Mouse (Mus musculus): ENCODE measurements around the gene Rps26. TPM values are rescaled to one million over a fixed set of nuclear protein-coding genes. Genes with fewer than 3 reads are reported as not detected.
"Not testable (repeated sequence)": the region's sequence is repeated elsewhere in the genome, so short reads cannot be mapped to it uniquely, and the experiment has no call there.

Rps26 gene
- total RNA-seq, 2 experiments from 2014 or later = 382 to 405 TPM

DNA sequence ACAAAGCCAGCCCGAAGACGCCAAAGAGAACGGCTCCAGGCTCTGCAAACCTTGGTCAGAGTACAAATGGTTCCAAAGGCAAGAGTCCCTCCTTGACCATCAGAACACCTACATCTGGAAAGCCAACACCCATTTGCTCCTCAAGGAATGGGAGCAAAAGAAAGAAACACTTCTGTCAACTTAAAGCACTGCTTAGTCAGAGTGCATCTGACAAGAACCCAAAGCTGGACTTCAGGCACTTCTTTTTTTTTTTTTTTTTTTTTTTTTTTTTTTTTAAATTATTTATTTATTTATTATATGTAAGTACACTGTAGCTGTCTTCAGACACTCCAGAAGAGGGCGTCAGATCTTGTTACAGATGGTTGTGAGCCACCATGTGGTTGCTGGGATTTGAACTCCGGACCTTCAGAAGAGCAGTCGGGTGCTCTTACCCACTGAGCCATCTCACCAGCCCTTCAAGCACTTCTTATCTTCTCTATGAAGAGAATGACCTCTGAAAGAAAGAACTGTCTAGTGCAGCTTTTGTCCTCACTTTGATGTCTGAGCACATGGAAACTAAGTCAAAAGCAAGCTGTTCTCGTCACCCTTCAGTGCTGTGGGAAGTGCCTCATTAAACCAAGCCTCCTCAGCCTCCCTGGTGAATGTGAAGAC lies 10.6 kb downstream of the Rps26 start:
- DNase-seq (ENCODE audit: extremely low spot score in 1 of 2, low spot score in 2 of 2); intact Hi-C loops (cut with DNase I): not testable (repeated sequence)

- DNase-seq (ENCODE audit: extremely low spot score in 1 of 2, low spot score in 2 of 2) = no peak
- intact Hi-C loops (cut with DNase I) = loop anchor here (5.0 kb wide), 1 partner anchor 48 kb away; the partner anchor contains the start of gene Pa2g4
Observed at GRCm38 (mm10) chr10:128614934-128615333, 11.6 kb downstream of the Rps26 start.

DNA sequence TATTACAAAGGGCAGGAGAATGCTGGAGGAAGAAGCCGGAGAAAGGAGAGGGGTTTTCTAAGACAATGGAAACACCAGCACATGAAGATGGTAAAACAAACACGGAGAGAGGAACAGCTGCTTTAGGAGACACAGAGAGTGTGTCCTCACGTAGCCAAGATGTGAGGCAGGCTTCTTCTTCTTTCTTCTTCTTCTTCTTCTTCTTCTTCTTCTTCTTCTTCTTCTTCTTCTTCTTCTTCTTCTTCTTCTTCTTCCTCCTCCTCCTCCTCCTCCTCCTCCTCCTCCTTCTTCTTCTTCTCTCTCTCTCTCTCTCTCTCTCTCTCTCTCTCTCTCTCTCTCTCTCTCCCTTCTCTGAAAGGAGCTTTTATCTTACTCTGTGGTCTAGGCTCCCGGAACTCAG lies 12.7 kb downstream of the Rps26 start:
- intact Hi-C loops (cut with DNase I) = loop anchor here (5.0 kb wide), 1 partner anchor 47 kb away; the partner anchor contains the start of gene Pa2g4
- DNase-seq (ENCODE audit: extremely low spot score in 1 of 2, low spot score in 2 of 2) = not testable (repeated sequence)

DNA sequence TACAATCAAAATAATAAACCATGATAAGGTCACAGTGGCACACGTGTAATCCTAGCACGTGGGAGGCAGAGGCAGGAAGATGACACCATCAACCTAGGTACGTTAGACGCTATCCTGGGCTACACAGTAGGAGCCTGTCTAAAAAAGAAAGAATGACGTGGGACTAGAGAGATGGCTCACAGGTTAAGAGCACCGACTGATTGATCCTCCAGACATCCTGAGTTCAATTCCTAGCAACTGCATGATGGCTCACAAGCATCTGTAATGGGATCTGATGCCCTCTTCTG lies 13.4 kb downstream of the Rps26 start:
- intact Hi-C loops (cut with DNase I) = loop anchor here (5.0 kb wide), 1 partner anchor 46 kb away; the partner anchor contains the start of gene Pa2g4
- DNase-seq (ENCODE audit: extremely low spot score in 1 of 2, low spot score in 2 of 2) = no peak

- intact Hi-C loops (cut with DNase I) = loop anchor here (5.0 kb wide), 1 partner anchor 45 kb away; the partner anchor contains the start of gene Pa2g4
- DNase-seq (ENCODE audit: extremely low spot score in 1 of 2, low spot score in 2 of 2) = peak; percentile 74 to 77
Observed at GRCm38 (mm10) chr10:128612433-128613153, 14.0 kb downstream of the Rps26 start.

- intact Hi-C loops (cut with DNase I) = no loop called here
- DNase-seq (ENCODE audit: extremely low spot score in 1 of 2, low spot score in 2 of 2) = no peak
Observed at GRCm38 (mm10) chr10:128606483-128606882, 20.1 kb downstream of the Rps26 start.

GRCm38 (mm10) chr10:128602470-128603128 lies 23.9 kb downstream of the Rps26 start:
- intact Hi-C loops (cut with DNase I) = no loop called here
- no peak for DNase-seq (ENCODE audit: extremely low spot score in 1 of 2, low spot score in 2 of 2)

DNA sequence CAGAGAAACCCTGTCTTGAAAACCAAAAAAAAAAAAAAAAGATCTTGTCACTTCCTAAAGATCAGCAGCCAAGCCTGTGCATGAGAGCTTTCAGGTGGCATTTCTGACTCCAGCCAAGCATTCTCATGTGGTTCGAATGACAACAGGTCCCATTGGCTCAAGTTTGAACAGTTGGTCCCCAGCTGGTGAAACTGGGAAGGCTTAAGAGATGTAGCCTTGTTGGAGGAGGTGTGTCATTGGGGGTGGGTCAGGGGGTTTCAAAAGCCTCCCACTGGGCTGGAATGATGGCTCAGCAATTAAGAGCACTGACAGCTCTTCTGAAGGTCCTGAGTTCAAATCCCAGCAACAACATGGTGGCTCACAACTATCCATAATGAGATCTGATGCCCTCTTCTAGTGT lies 25.0 kb downstream of the Rps26 start:
- no peak for DNase-seq (ENCODE audit: extremely low spot score in 1 of 2, low spot score in 2 of 2)
- intact Hi-C loops (cut with DNase I) = no loop called here

DNA sequence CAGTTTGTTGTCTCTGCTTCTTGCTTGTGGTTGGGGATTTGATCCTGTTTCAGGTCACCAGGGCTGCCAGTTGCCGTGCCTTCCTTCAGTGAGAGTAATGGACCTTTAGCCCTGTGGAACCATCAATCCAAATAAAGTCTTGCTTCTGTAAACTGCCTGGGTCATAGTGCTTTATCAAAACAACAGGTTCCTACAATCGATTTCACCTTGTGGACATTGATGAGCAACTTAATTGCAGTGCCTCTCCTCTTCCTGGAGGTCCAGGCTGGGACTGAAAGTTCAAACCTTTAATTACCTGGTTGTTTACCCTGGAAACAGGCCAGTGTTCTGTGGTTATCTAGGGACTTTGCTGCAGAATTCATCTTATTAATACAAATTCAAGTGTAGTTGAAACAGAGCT lies 28.1 kb downstream of the Rps26 start:
- no peak for DNase-seq (ENCODE audit: extremely low spot score in 1 of 2, low spot score in 2 of 2)
- intact Hi-C loops (cut with DNase I) = no loop called here

DNA sequence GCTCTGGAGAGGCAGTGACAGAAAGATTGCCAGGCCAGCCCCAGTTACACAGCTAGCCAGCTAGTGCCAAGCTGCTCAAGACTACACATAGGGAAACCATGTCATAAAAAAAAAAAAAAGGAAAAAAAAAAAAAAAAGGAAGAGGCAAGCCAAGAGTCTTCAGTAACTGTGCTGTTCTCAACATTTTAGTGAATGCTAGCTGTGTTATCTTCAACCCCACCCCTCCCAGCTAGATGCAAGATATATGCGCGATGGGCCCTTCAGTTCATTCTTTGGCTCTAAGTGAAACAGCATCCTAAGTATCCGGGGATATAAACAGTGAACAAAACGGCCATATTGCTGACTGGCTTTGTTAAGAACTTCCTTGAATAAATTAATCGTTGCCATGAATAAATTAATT lies 33.8 kb downstream of the Rps26 start:
- DNase-seq (ENCODE audit: extremely low spot score in 1 of 2, low spot score in 2 of 2) = no peak
- intact Hi-C loops (cut with DNase I) = no loop called here

GRCm38 (mm10) chr10:128591436-128591835 lies 35.1 kb downstream of the Rps26 start:
- no peak for DNase-seq (ENCODE audit: extremely low spot score in 1 of 2, low spot score in 2 of 2)
- intact Hi-C loops (cut with DNase I) = no loop called here

- intact Hi-C loops (cut with DNase I) = no loop called here
- DNase-seq (ENCODE audit: extremely low spot score in 1 of 2, low spot score in 2 of 2) = peak in 1 of 2 experiments; percentile 70
Observed at GRCm38 (mm10) chr10:128590193-128590690, 36.3 kb downstream of the Rps26 start.

GRCm38 (mm10) chr10:128589464-128590192 lies 36.9 kb downstream of the Rps26 start, which contains the start of gene Erbb3:
Gene Erbb3 (minus strand): TSS chr10:128589652.
- intact Hi-C loops (cut with DNase I) = no loop called here
- DNase-seq (ENCODE audit: extremely low spot score in 1 of 2, low spot score in 2 of 2) = peak in 1 of 2 experiments; percentile 45

DNA sequence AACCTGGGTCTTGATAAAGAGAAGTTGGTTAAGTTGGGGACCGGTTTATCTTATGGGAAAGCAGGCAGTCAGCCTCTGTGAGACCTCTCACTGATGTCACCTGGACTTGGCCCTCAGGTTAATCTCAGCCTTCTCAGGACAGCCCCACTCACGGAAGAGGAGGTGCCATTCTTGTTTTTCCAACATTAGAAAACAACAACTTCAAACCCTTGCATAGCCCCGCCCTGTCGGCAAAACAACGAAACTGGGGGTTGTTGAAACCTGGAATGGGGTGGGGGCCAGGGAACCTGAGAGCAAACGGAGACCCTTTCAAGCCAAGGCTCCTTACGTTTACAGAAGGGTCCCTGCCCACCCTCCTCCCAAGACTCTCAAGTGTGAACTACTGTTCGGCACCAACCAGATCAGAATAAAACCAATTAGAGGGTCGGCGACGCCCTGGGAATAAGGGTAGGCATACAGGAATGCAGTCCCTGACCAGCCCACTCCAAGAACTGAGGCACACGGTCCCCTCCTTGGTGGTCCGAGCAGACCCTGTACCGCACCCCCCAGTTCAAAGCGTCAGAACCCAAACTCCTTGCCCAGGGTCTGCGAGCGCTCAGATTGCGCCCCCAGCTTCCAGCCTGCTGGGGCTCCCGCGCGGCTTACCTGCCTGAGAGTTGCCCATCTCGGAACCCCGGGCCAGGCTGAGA lies 37.6 kb downstream of the Rps26 start:
- intact Hi-C loops (cut with DNase I) = no loop called here
- DNase-seq (ENCODE audit: extremely low spot score in 1 of 2, low spot score in 2 of 2) = no peak

- intact Hi-C loops (cut with DNase I) = no loop called here
- no peak for DNase-seq (ENCODE audit: extremely low spot score in 1 of 2, low spot score in 2 of 2)
Observed at GRCm38 (mm10) chr10:128588136-128588535, 38.4 kb downstream of the Rps26 start.

DNA sequence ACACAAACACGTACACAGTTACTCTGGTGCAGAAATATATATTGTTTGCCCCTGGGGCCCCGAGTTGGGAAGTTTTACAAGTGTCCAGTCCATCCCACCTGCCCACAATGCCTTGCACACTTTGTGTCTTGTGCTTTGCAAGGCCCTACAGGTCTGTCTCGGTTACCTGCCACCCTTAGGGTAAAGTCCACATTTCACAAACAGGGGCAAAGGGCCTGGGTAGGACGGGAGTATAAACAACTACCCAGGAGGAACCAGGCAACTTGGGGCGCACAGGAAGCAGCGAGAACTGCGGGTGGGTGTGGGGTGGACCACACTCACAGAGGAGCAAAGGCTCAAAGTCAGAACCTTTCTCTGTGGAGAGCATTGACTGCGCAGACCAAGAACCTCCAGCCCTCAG lies 38.9 kb downstream of the Rps26 start:
- intact Hi-C loops (cut with DNase I) = no loop called here
- no peak for DNase-seq (ENCODE audit: extremely low spot score in 1 of 2, low spot score in 2 of 2)

DNA sequence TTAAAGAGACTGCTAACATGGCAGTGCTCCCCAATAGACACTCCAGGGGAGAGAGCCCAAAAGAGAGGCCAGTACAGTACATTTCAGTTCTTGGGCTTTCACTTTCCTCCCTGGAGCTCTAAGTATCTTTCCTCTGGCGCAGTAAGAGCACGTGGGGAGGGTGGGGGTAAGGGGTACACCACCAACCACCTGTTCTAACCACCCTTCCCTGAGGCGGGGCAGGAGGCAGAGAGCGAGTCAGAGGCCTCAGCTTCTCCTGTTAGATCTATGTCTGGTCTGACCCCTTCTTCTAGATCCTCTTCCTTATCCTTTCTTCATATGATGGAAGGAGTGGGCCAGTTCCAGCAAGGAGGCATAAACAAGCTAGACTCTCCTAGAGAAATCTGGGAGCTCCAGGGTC lies 39.4 kb downstream of the Rps26 start:
- intact Hi-C loops (cut with DNase I) = no loop called here
- no peak for DNase-seq (ENCODE audit: extremely low spot score in 1 of 2, low spot score in 2 of 2)

DNA sequence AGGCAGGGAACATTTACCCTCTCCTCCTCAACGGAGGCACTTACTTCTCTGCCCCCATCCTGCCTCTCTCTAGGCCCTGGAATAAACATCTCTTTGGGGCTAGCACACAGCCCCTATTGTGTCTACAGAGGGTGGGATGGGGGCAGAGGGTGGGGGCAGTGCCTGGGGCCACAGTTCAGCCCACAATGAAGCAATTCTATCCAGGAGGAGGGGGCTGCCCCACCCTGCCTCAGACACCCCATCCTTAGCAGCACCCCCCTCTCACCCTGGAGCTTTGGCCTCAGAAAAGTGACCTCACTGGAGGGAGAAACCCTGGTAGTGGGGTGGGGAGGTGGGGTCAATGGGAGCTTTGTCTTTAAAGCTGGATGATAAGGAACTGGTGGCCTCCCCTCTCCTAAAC lies 40.0 kb downstream of the Rps26 start:
- DNase-seq (ENCODE audit: extremely low spot score in 1 of 2, low spot score in 2 of 2) = no peak
- intact Hi-C loops (cut with DNase I) = no loop called here

DNA sequence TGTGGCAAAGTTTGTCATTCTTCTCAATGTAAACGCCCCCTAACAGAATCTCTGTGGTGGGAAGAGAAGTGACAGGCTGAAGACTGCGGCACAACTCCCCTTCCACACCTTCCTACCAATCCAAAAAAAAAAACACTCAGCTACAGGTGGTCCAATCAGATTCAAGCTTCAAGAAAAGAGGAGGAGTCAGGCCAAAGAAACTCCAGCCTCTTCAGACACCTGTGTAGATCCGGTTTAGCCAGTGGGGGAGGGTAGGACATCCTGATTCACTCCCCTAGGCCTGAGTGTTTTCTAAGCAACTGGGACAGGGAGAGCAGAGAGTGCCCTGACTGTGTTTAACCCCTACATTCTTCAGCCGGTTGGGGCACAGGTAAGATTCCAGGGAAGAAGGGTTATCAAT lies 42.2 kb downstream of the Rps26 start:
- intact Hi-C loops (cut with DNase I) = no loop called here
- no peak for DNase-seq (ENCODE audit: extremely low spot score in 1 of 2, low spot score in 2 of 2)

Data from left cerebral cortex, postnatal 10 days (tissue).